Mouse (Mus musculus) testis, adult 2 months (tissue): ENCODE measurements around the gene Xpo4. TPM values are rescaled to one million over a fixed set of nuclear protein-coding genes. Genes with fewer than 3 reads are reported as not detected.

ENCODE experiments used
- H3K27ac ChIP-seq: fragments of 200-500 bp; 2 replicates; pipeline ENCODE4 v1.5.1; 2012; ENCODE audit warnings: low read depth, low read length; ENCODE audit not compliant: control insufficient read depth, insufficient read depth
- H3K27me3 ChIP-seq: fragments of 200-500 bp; 2 replicates; pipeline ENCODE4 v1.6.1; 2012; ENCODE audit warnings: mild to moderate bottlenecking, low read length, moderate library complexity; ENCODE audit not compliant: control insufficient read depth, insufficient read depth
- H3K36me3 ChIP-seq: fragments of 200-500 bp; 2 replicates; pipeline ENCODE4 v1.6.1; 2012; ENCODE audit warnings: mild to moderate bottlenecking, low read length; ENCODE audit not compliant: control insufficient read depth, insufficient read depth
- H3K4me1 ChIP-seq: fragments of 200-500 bp; 2 replicates; pipeline ENCODE4 v1.6.1; 2012; ENCODE audit warnings: low read length; ENCODE audit not compliant: control insufficient read depth, insufficient read depth
- H3K4me3 ChIP-seq: fragments of 200-500 bp; 2 replicates; pipeline ENCODE4 v1.5.1; 2012; ENCODE audit warnings: low read depth, mild to moderate bottlenecking, low read length, moderate library complexity, mixed read lengths; ENCODE audit not compliant: control insufficient read depth
- CTCF ChIP-seq: fragments of 200-500 bp; IDR thresholded peaks from 2 replicates; pipeline ENCODE4 v1.5.1; 2012; ENCODE audit warnings: low read depth, mild to moderate bottlenecking, inconsistent platforms, low read length, moderate library complexity; ENCODE audit not compliant: control insufficient read depth, insufficient read depth, insufficient replicate concordance
- POLR2A ChIP-seq: fragments of 200-500 bp; IDR thresholded peaks from 2 replicates; pipeline ENCODE4 v1.6.1; 2012; ENCODE audit warnings: low read depth, mild to moderate bottlenecking, inconsistent platforms, low read length, moderate library complexity; ENCODE audit not compliant: control insufficient read depth
- polyA plus RNA-seq: library from polyadenylated mRNA; depleted of rRNA; stranded (reverse); fragments of >200 nt; gene quantifications from 2 replicates; pipeline ENCODE4 v1.2.3, GENCODE M21; 2012; rRNA removed

Xpo4 gene
- 12.2 and 14.5 TPM in 2 replicates for polyA plus RNA-seq

DNA sequence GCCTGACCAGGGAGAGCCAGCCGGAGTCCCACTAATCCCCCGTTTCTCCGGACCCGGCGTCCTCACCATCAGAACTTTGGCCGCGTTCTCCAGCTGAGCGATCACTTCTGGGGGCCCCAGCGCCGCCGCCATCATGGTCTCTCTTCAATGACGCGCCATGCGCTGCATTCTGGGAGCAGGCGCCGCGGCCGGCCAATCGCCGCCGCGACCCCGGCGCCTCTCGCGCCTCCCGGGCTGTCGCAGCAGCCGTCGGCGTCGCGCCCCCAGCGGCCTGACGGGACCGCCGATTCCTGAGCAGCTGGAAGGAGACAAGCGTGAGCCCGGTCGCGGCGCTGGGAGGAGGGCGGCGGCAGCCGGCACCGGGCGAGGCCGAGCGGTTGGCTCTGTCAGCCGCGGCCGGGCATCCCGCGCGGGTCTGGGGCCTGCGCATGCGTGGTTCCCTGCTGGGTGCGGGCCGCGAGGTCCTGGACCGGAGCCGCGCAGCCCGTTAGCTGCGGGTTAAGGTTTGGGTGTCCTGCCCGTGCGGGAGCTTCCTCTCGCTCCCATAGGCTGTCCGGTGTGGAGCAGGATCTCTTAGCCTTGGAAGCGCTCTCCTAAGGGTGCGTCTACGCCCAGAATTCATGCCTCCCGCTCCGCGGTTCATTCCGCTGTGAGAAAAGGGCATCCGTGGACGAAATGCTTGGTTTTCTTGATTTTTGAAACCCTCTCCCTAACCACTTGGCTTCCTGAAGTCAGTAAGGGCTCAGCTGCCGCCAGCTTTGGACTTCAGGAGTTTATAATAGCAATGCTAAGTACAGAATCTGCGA, at the start of gene Xpo4:
Gene Xpo4 (minus strand): TSS at position 609 of the 806 bp plus-strand sequence.
- 0 out of 2 replicates have a peak, but pooled peaks cover 4% of the 10 kb centered on the region for H3K4me1 ChIP-seq
- H3K4me3 ChIP-seq, result peak within 1 kb of the TSS; percentile 88
- TF ChIP-seq POLR2A (peak; percentile 81), CTCF (no peak)
- no peaks in the 10 kb centered on the region for H3K27me3 ChIP-seq
- no peaks in the 10 kb centered on the region for H3K36me3 ChIP-seq
- peak within 1 kb of the TSS; percentile 84 for H3K27ac ChIP-seq

- TF ChIP-seq CTCF (no peak), POLR2A (no peak)
- 0 out of 2 replicates have a peak, but pooled peaks cover 2% of the 10 kb centered on the region for H3K4me1 ChIP-seq
Measured at GRCm38 (mm10) chr14:57712884-57713283, 47.7 kb upstream of the Xpo4 start.

GRCm38 (mm10) chr14:57711059-57711458, 45.8 kb upstream of the Xpo4 start:
- Histone ChIP-seq H3K36me3 (no peaks in the 10 kb centered on the region), H3K27me3 (no peaks in the 10 kb centered on the region), H3K4me3 (no peak overlapping the region), H3K27ac (no peak overlapping the region), H3K4me1 (0 out of 2 replicates have a peak, but pooled peaks cover 2% of the 10 kb centered on the region)
- TF ChIP-seq CTCF (no peak), POLR2A (no peak)

More at GRCm38 (mm10) chr14:57712884-57713283, 47.7 kb upstream of the Xpo4 start:
- no peak overlapping the region for H3K27ac ChIP-seq
- no peaks in the 10 kb centered on the region for H3K27me3 ChIP-seq
- H3K36me3 ChIP-seq, result no peaks in the 10 kb centered on the region
- H3K4me3 ChIP-seq, result peak overlapping the region; percentile 26; the same call in 1 of the 2 replicates

DNA sequence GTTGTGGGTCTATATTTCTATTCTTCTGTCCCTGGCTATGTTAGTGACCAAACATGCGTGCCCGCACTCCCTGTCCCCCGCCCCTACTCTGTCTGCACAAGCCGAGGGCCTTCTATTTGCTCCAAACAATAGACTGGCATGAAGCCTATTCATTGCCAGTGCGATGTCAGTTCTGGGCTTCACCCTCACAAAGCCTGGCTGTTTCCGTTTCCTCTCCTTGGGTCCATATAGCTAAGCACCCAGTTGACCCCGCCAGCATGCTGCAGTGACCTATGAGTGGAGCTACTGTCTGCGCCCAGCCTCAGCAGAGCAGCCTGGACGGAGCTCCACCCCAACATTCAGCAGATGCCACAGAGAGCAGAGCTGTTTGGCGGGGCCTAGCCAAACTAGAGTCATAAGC, 43.9 kb upstream of the Xpo4 start:
- Histone ChIP-seq H3K4me1 (0 out of 2 replicates have a peak, but pooled peaks cover 2% of the 10 kb centered on the region), H3K36me3 (no peaks in the 10 kb centered on the region), H3K27ac (no peak overlapping the region), H3K4me3 (no peak overlapping the region), H3K27me3 (no peaks in the 10 kb centered on the region)
- TF ChIP-seq POLR2A (no peak), CTCF (no peak)

GRCm38 (mm10) chr14:57708580-57708979, 43.4 kb upstream of the Xpo4 start:
- no peaks in the 10 kb centered on the region for H3K27me3 ChIP-seq
- H3K4me1 ChIP-seq, result 0 out of 2 replicates have a peak, but pooled peaks cover 2% of the 10 kb centered on the region
- no peak overlapping the region for H3K27ac ChIP-seq
- no peak for TF ChIP-seq POLR2A
- H3K36me3 ChIP-seq, result no peaks in the 10 kb centered on the region
- H3K4me3 ChIP-seq, result no peak overlapping the region

- H3K27me3 ChIP-seq, result no peaks in the 10 kb centered on the region
- no peaks in the 10 kb centered on the region for H3K36me3 ChIP-seq
- H3K27ac ChIP-seq, result no peak overlapping the region
- H3K4me3 ChIP-seq, result no peak overlapping the region
- TF ChIP-seq POLR2A (no peak), CTCF (no peak)
- H3K4me1 ChIP-seq, result 0 out of 2 replicates have a peak, but pooled peaks cover 2% of the 10 kb centered on the region
Measured at GRCm38 (mm10) chr14:57707100-57707893, 42.1 kb upstream of the Xpo4 start.

GRCm38 (mm10) chr14:57706760-57707099, 41.5 kb upstream of the Xpo4 start:
- Histone ChIP-seq H3K4me1 (0 out of 2 replicates have a peak, but pooled peaks cover 2% of the 10 kb centered on the region), H3K27ac (no peak overlapping the region), H3K4me3 (no peak overlapping the region), H3K27me3 (no peaks in the 10 kb centered on the region), H3K36me3 (no peaks in the 10 kb centered on the region)
- TF ChIP-seq CTCF, result no peak
- TF ChIP-seq POLR2A, result no peak
